Mouse (Mus musculus) layer of hippocampus, adult 9-11 months (tissue): ENCODE measurements at regions not wholly inside any gene's neighbourhood (a gene's known extent, or its start where the extent isn't known, plus 50 kb on each side); places are given as distances from the start of the nearest gene placed in this dataset.

Experiments used
- DNase-seq: peaks from one replicate; pipeline ENCODE4 v3.0.0; 2022

DNA sequence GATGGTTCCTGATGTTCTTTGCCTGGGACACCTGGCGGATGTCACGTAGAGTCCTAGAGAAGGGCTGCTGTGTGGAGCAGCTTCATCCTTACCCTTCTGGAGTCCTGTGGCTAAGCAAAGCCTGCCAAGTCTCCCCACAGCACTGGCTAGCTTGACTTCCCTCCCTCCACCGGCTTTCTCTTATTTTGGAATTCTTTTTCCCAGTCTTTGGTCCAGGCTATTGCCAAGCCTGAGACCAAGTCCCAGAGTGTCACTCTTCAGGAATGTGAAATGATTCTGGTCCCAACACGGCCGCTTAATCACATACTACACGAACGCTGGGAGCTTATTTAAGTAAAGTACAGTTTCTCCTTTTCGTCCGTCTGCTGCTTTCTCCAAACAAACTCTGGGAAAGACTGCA is 146.4 kb downstream of the Fndc1 start:
- no peak for DNase-seq

DNA sequence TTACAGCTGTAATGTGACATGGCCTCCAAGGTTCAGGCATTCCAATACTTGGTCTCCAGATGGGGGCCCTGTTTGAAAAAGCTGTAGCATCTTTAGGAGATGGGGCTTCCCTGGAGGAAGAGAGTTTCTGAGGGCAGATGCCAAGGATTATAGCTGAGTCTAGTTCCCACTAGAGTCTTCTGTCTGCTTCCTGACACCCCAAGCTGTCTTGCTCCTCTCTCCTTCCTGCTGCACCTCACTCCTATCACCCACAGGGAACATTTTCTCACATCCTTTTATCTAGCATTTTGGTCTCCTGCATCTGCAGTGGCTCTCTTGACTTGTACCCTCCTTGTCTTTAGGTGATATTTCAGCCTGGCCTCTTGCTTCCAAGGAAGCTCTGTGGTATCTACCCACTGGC is 147.3 kb downstream of the Fndc1 start:
- no peak for DNase-seq

DNA sequence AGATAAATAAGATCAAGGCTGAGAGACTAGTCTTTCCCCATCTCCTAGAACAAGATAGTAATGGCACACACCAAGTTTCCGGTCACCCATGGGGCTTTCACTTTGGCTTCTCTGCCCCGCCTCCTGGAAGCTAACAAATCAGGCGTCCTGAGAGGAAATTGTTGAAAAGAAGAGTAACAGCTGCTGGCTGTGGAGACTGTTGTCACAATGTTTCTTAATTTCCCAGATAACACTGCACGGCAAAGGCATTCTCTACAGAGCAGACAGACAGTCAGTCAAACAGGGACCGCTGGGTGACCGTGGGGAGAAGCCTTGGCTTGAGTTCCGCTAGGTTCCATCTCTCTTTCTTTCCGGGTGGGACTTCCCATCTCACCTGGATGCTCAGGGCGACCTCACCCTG is 148.2 kb downstream of the Fndc1 start:
- DNase-seq, result no peak

GRCm38 (mm10) chr17:7677796-7678195 is 149.3 kb downstream of the Fndc1 start:
- no peak for DNase-seq

DNA sequence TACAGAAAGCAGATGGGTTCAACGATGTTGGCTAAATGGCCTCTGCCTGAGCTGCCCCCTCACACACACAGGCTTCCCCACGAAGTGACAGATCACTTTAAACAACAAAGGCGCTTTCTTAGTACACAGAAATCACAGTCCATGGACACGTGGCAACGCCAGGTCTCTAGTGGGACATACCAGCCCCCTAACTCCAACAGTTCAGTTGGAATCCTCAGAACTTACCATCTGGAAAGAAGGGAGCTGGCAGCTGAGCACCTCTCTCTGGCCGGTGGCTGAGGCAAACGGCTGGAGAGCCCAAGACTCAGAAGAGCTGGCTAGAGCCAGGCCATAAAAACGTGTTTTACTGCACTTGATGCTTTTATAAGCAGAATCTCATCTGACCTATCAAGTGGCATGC is 149.8 kb downstream of the Fndc1 start:
- no peak for DNase-seq

DNA sequence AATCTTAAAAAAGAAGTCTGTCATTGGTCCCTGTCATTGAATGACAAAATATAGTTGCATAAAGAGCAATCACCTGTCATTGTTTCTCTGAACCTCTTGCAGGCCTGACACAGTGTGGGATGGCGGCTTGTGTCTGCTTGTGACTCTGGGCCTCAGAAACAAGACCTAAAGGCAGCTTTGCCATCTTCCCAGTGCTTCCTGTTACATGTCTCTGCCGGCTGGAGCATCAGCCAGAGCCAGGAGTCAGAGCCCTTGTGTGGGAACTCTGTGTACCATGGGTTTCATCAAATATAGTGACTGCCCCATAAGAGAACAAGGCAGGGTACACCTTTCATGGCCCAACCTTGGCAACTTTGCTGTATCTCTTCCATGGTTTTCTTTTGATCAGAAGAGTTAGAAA is 150.3 kb downstream of the Fndc1 start:
- DNase-seq, result no peak

GRCm38 (mm10) chr17:7674511-7674910 is 152.6 kb downstream of the Fndc1 start:
- DNase-seq, result no peak

GRCm38 (mm10) chr17:7667826-7668225 is 159.3 kb downstream of the Fndc1 start:
- DNase-seq, result no peak

DNA sequence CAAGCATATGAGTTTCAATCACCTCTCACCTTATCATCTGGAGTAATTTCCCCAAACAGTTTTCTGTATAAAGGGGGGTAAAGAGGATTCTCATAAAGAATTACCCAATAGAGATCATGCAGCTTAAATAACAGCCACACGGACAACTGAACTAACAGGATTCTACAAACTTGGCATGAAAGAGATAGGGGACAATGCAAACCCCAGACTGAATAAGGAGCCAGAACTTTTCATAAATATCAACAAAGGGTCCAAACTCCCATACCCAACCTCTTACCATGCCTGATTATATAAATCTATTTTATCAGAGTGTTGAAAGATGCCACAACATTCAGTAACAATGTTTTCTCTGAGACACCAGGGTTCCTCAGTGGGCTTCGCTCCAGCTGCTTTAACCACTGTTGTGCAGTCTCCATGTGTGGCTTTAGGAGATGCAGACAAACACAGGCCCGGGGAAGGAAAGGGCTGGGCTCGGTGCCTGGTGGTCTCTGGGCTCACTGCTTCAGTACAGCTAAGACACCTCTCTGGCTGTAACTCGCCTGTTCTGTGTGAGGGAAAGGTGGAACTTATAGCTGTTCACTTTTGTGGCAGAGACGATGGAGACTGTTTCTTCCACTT is 160.2 kb downstream of the Fndc1 start:
- DNase-seq, result no peak

DNA sequence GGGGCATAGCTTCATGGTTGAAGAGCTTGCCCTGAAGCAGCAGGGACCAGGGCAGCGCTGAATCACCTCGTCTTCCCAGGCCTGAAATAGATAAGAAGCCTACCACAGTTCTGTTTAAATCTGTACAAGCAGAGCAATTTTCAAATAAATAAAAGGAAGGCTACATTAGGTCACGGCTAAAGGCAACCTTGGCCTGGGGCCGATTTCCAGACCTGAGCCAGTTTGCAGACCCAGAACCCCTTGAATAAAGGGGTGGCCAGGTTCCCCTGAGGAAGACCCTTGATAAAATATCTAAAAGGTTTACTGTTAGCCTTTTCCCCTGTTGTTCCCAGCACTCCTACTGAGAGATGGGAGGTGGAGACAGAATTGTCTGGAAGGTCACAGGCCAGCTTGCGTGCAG is 160.9 kb downstream of the Fndc1 start:
- no peak for DNase-seq

- DNase-seq, result no peak
Observed at GRCm38 (mm10) chr17:7665686-7666085, 161.4 kb downstream of the Fndc1 start.

GRCm38 (mm10) chr17:7663896-7664880 is 162.9 kb downstream of the Fndc1 start:
- DNase-seq, result no peak

- DNase-seq, result no peak
Observed at GRCm38 (mm10) chr17:7656503-7656902, 170.6 kb downstream of the Fndc1 start.

DNA sequence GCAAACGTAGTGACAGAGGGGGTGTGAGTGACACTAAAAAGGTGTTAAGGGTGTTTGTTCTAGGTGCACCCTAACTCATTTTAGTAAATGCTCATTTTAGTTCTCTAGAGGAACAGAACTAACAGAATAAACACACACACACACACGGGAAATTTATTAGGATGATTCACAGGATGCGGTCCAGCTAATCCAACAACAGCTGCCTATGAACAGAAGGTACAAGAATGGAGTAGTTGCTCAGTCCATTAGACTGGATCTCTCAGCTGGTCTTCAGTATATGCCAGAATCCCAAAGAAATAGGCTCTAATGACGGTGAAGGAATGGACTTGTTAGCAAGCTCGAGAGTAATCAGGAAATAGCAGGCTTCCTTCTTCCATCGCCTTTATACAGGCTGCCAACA is 171.1 kb downstream of the Fndc1 start:
- DNase-seq, result no peak

GRCm38 (mm10) chr17:7654064-7654564 is 173.0 kb downstream of the Fndc1 start:
- DNase-seq, result no peak

DNA sequence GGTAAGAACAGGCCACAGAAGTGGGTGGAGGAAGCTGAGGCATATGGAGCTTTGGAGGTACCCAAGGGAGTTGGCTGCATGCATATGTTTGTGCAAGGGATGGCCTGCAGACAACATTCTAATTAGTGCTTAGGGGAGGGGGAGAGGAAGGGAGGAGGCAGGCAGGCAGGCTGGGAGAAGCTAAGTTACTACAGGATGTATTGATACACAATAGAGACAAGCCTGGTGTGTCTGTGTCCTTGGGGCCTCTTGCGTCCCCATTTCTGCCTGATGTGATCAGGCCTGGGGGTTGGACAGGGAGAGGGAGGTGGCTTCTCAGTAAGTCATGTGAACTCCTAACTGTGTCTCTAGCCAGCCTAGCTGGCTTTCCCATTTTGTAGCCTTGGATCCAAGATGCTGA is 175.1 kb downstream of the Fndc1 start:
- DNase-seq, result peak; percentile 26

GRCm38 (mm10) chr17:7650417-7650816 is 176.7 kb downstream of the Fndc1 start:
- no peak for DNase-seq

DNA sequence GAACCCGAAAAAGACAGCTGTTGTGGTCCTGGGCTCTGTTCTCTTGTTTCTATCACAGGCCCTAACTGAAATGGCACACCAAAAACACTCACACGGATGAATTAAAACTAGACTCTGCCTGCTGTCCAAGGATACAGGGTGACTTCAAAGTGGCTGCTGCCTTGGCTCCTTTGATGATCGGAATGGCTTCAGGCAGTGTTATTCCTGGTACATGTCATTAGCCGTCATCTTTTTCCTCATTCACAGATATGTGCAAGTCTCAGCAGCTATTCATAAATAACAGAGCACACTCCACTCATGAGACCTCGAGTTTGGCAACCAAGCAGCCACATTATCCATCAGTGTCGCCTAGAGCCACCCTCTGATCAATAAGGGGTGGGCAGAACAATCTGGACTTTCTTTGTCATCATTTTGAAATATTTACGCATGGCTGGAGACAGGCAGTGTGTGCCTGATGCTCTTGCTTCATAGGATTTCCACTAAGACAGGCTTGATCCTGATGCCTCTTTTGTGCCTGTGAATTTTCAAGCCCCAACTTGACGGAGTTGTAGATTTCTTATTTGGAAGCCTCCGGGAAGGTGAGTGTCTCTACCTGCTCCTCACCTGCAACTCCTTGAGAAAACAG is 182.1 kb downstream of the Fndc1 start:
- DNase-seq, result peak; percentile 15

GRCm38 (mm10) chr17:7643640-7644039 is 183.5 kb downstream of the Fndc1 start:
- DNase-seq, result no peak

GRCm38 (mm10) chr17:7642442-7642887 is 184.6 kb downstream of the Fndc1 start:
- no peak for DNase-seq

- no peak for DNase-seq
Observed at GRCm38 (mm10) chr17:7634291-7634664, 192.8 kb downstream of the Fndc1 start.

- DNase-seq, result no peak
Observed at GRCm38 (mm10) chr17:7633382-7634290, 193.5 kb downstream of the Fndc1 start.

DNA sequence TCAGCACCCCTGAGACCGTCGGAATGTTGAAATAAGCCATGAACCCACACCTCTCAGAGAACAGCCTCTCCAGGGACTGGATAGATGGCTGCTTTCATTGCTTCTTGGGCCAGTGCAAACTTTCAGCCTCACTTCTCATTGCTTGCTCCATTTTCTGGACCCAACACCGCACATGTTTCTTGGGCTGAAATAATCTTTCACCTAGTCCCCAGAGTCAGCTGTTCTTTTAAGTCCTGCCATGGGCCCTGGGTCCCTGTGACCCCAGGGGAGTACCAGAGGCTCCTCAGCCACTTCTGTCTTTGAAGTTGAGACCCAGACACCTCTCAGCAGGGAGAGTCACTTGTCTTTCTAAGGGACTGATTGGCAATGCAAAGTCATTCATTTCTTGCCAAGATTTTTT is 201.4 kb downstream of the Fndc1 start:
- DNase-seq, result no peak
